Mouse (Mus musculus) midbrain, embryonic 13.5 days (tissue): ENCODE results near the gene Pdlim1. TPM values are rescaled to one million over a fixed set of nuclear protein-coding genes. Genes with fewer than 3 reads are reported as not detected.

ENCODE experiments used
- polyA plus RNA-seq: library from polyadenylated mRNA; unstranded; fragments of >200 nt; fragmentation: Nextera tagmentation; extraction: Ambion mirVana; gene quantifications from 2 replicates; pipeline ENCODE4 v1.2.1, GENCODE M21; 2015

Pdlim1 gene
- polyA plus RNA-seq, 1 experiment from 2014 or later = 17.7 TPM

Other genes starting within 250 kb of the Pdlim1 start
- not detected in 2 replicates for gene Cyp2c54, start 198.0 kb downstream of the Pdlim1 start, polyA plus RNA-seq
- not detected in 2 replicates for gene Cyp2c50, start 182.2 kb downstream of the Pdlim1 start, polyA plus RNA-seq
- gene Cyp2c70, start 84.5 kb downstream of the Pdlim1 start, polyA plus RNA-seq = not detected in 2 replicates
- 77.6 and 78.7 TPM in 2 replicates for gene Sorbs1, start 241.9 kb upstream of the Pdlim1 start, polyA plus RNA-seq